Mouse (Mus musculus) kidney, embryonic 15.5 days (tissue): ENCODE measurements at regions not wholly inside any gene's neighbourhood (a gene's known extent, or its start where the extent isn't known, plus 50 kb on each side); places are given as distances from the start of the nearest gene placed in this dataset.

Experiments
- ATAC-seq: fragments of 200-750 bp; cut with Nextera tagmentation; replicated peaks from 2 replicates; pipeline ENCODE4 v1.8.0; 2017; ENCODE audit warnings: moderate TSS enrichment; ENCODE audit not compliant: low FRiP score
- H3K27ac ChIP-seq: fragments of 300-500 bp; sonication (generic); 2 replicates; pipeline ENCODE4 v1.5.1; 2015; ENCODE audit warnings: mild to moderate bottlenecking, inconsistent platforms
- H3K27me3 ChIP-seq: fragments of 300-500 bp; sonication (generic); 2 replicates; pipeline ENCODE4 v1.6.1; 2015; ENCODE audit warnings: inconsistent platforms
- H3K36me3 ChIP-seq: fragments of 300-500 bp; sonication (generic); 2 replicates; pipeline ENCODE4 v1.6.1; 2015; ENCODE audit warnings: inconsistent platforms
- H3K4me1 ChIP-seq: fragments of 300-500 bp; sonication (generic); 2 replicates; pipeline ENCODE4 v1.6.1; 2015; ENCODE audit warnings: inconsistent platforms
- H3K4me2 ChIP-seq: fragments of 300-500 bp; sonication (generic); 2 replicates; pipeline ENCODE4 v1.6.1; 2015; ENCODE audit warnings: moderate library complexity, mild to moderate bottlenecking, inconsistent platforms
- H3K4me3 ChIP-seq: fragments of 300-500 bp; sonication (generic); replicated peaks from 2 replicates; pipeline ENCODE4 v1.5.1; 2015; ENCODE audit warnings: mild to moderate bottlenecking, inconsistent platforms
- H3K9ac ChIP-seq: fragments of 300-500 bp; sonication (generic); 2 replicates; pipeline ENCODE4 v1.6.1; 2015; ENCODE audit warnings: mild to moderate bottlenecking, inconsistent platforms
- H3K9me3 ChIP-seq: fragments of 300-500 bp; sonication (generic); replicated peaks from 2 replicates; pipeline ENCODE4 v1.6.1; 2016; ENCODE audit warnings: inconsistent platforms
- WGBS: fragments of 180-500 bp; shearing (Covaris S2); methylation state at CpG from one replicate; pipeline ENCODE4 v1.1.7; 2015; ENCODE audit warnings: mixed read lengths; 5-methylcytosine and 5-hydroxymethylcytosine counted together

- WGBS = 91% methylated on average over 6 of the region's 6 CpGs
- Histone ChIP-seq H3K9ac (no peak overlapping the region), H3K36me3 (no peaks in the 10 kb centered on the region), H3K9me3 (no peaks in the 10 kb centered on the region), H3K4me3 (no peak overlapping the region), H3K4me1 (peaks cover 21% of the 10 kb centered on the region), H3K4me2 (no peak overlapping the region), H3K27me3 (no peaks in the 10 kb centered on the region), H3K27ac (no peak overlapping the region)
- no peak for ATAC-seq
Observed at GRCm38 (mm10) chr8:35942515-35942914, 176.9 kb downstream of the Gm19410 start.

GRCm38 (mm10) chr8:35943686-35944085, 178.1 kb downstream of the Gm19410 start:
- Histone ChIP-seq H3K4me3 (no peak overlapping the region), H3K4me2 (no peak overlapping the region), H3K9ac (no peak overlapping the region), H3K4me1 (peaks cover 27% of the 10 kb centered on the region), H3K36me3 (no peaks in the 10 kb centered on the region), H3K27me3 (no peaks in the 10 kb centered on the region), H3K27ac (no peak overlapping the region), H3K9me3 (no peaks in the 10 kb centered on the region)
- ATAC-seq = no peak
- 73% methylated on average over 3 of the region's 3 CpGs for WGBS

GRCm38 (mm10) chr8:35944461-35944860, 178.9 kb downstream of the Gm19410 start:
- no peak for ATAC-seq
- Histone ChIP-seq H3K4me1 (peaks cover 34% of the 10 kb centered on the region), H3K9me3 (no peaks in the 10 kb centered on the region), H3K27ac (no peak overlapping the region), H3K9ac (no peak overlapping the region), H3K4me2 (no peak overlapping the region), H3K27me3 (no peaks in the 10 kb centered on the region), H3K4me3 (no peak overlapping the region), H3K36me3 (no peaks in the 10 kb centered on the region)
- 82% methylated on average over 4 of the region's 4 CpGs for WGBS

- H3K27ac ChIP-seq = no peak overlapping the region
Observed at GRCm38 (mm10) chr8:35946539-35946940, 180.9 kb downstream of the Gm19410 start.

GRCm38 (mm10) chr8:35948146-35948545, 182.6 kb downstream of the Gm19410 start:
- Histone ChIP-seq H3K4me2 (no peak overlapping the region), H3K4me1 (peaks cover 34% of the 10 kb centered on the region), H3K9me3 (no peaks in the 10 kb centered on the region), H3K9ac (no peak overlapping the region), H3K36me3 (no peaks in the 10 kb centered on the region), H3K27me3 (no peaks in the 10 kb centered on the region), H3K27ac (0 out of 2 replicates have a peak overlapping the region, but pooled peaks have one; percentile 10), H3K4me3 (no peak overlapping the region)
- ATAC-seq = no peak
- 23% methylated on average over 2 of the region's 2 CpGs for WGBS

More at GRCm38 (mm10) chr8:35946539-35946940, 180.9 kb downstream of the Gm19410 start:
- Histone ChIP-seq H3K9ac (no peak overlapping the region), H3K27me3 (no peaks in the 10 kb centered on the region), H3K4me3 (no peak overlapping the region), H3K4me2 (no peak overlapping the region), H3K4me1 (peaks cover 34% of the 10 kb centered on the region), H3K9me3 (no peaks in the 10 kb centered on the region), H3K36me3 (no peaks in the 10 kb centered on the region)
- no peak for ATAC-seq
- WGBS = 15% methylated on average over 1 of the region's 1 CpGs

GRCm38 (mm10) chr8:35948751-35949183, 183.2 kb downstream of the Gm19410 start:
- ATAC-seq = peak; percentile 95
- no peaks in the 10 kb centered on the region for H3K9me3 ChIP-seq
- no peak overlapping the region for H3K9ac ChIP-seq
- no peaks in the 10 kb centered on the region for H3K27me3 ChIP-seq
- peaks cover 34% of the 10 kb centered on the region for H3K4me1 ChIP-seq
- 9% methylated on average over 9 of the region's 9 CpGs for WGBS
- peak overlapping the region; percentile 30; the same call in 1 of the 2 replicates for H3K27ac ChIP-seq
- no peak overlapping the region for H3K4me3 ChIP-seq
- no peak overlapping the region for H3K4me2 ChIP-seq
- no peaks in the 10 kb centered on the region for H3K36me3 ChIP-seq

GRCm38 (mm10) chr8:35955506-35955905, 189.9 kb downstream of the Gm19410 start:
- Histone ChIP-seq H3K4me3 (no peak overlapping the region), H3K9me3 (no peaks in the 10 kb centered on the region), H3K4me1 (no peaks in the 10 kb centered on the region), H3K27me3 (no peaks in the 10 kb centered on the region), H3K36me3 (no peaks in the 10 kb centered on the region), H3K9ac (no peak overlapping the region), H3K4me2 (no peak overlapping the region), H3K27ac (no peak overlapping the region)
- ATAC-seq = no peak
- WGBS = 87% methylated on average over 2 of the region's 2 CpGs

- Histone ChIP-seq H3K27me3 (no peaks in the 10 kb centered on the region), H3K27ac (no peak overlapping the region), H3K9me3 (no peaks in the 10 kb centered on the region), H3K4me1 (0 out of 2 replicates have a peak, but pooled peaks cover 6% of the 10 kb centered on the region), H3K4me3 (no peak overlapping the region), H3K9ac (no peak overlapping the region), H3K36me3 (no peaks in the 10 kb centered on the region), H3K4me2 (no peak overlapping the region)
- ATAC-seq = no peak
- WGBS = 84% methylated on average over 2 of the region's 2 CpGs
Observed at GRCm38 (mm10) chr8:35956319-35956718, 190.7 kb downstream of the Gm19410 start.

- no peaks in the 10 kb centered on the region for H3K36me3 ChIP-seq
- no peak overlapping the region for H3K9ac ChIP-seq
- H3K4me2 ChIP-seq = no peak overlapping the region
- no peak for ATAC-seq
- no peak overlapping the region for H3K4me3 ChIP-seq
- no peaks in the 10 kb centered on the region for H3K27me3 ChIP-seq
- no peak overlapping the region for H3K27ac ChIP-seq
- H3K9me3 ChIP-seq = no peaks in the 10 kb centered on the region
- H3K4me1 ChIP-seq = peaks cover 14% of the 10 kb centered on the region; the same call in 1 of the 2 replicates
- WGBS = 64% methylated on average over 4 of the region's 4 CpGs
Observed at GRCm38 (mm10) chr8:35959201-35959600, 193.6 kb downstream of the Gm19410 start.

- Histone ChIP-seq H3K27me3 (no peaks in the 10 kb centered on the region), H3K4me2 (no peak overlapping the region), H3K4me1 (peaks cover 20% of the 10 kb centered on the region; the same call in 1 of the 2 replicates), H3K9ac (no peak overlapping the region), H3K27ac (no peak overlapping the region), H3K4me3 (no peak overlapping the region), H3K36me3 (no peaks in the 10 kb centered on the region), H3K9me3 (no peaks in the 10 kb centered on the region)
- 53% methylated on average over 9 of the region's 9 CpGs for WGBS
- ATAC-seq = no peak
Observed at GRCm38 (mm10) chr8:35960867-35961614, 195.5 kb downstream of the Gm19410 start.

GRCm38 (mm10) chr8:35961615-35962220, 196.1 kb downstream of the Gm19410 start:
- peak overlapping the region; percentile 37 for H3K4me2 ChIP-seq
- H3K27me3 ChIP-seq = no peaks in the 10 kb centered on the region
- WGBS = 45% methylated on average over 20 of the region's 20 CpGs
- peaks cover 20% of the 10 kb centered on the region; the same call in 1 of the 2 replicates for H3K4me1 ChIP-seq
- no peak overlapping the region for H3K27ac ChIP-seq
- no peak overlapping the region for H3K4me3 ChIP-seq
- no peak for ATAC-seq
- no peaks in the 10 kb centered on the region for H3K36me3 ChIP-seq
- H3K9me3 ChIP-seq = no peaks in the 10 kb centered on the region
- no peak overlapping the region for H3K9ac ChIP-seq

- peaks cover 20% of the 10 kb centered on the region; the same call in 1 of the 2 replicates for H3K4me1 ChIP-seq
- H3K4me2 ChIP-seq = no peak overlapping the region
- ATAC-seq = no peak
- no peaks in the 10 kb centered on the region for H3K27me3 ChIP-seq
- no peak overlapping the region for H3K4me3 ChIP-seq
- no peak overlapping the region for H3K9ac ChIP-seq
- 14% methylated on average over 1 of the region's 1 CpGs for WGBS
- no peaks in the 10 kb centered on the region for H3K36me3 ChIP-seq
- H3K9me3 ChIP-seq = no peaks in the 10 kb centered on the region
- H3K27ac ChIP-seq = no peak overlapping the region
Observed at GRCm38 (mm10) chr8:35964932-35965331, 199.3 kb downstream of the Gm19410 start.
